Mouse (Mus musculus): ENCODE measurements around the gene Tcta. TPM values are rescaled to one million over a fixed set of nuclear protein-coding genes. Genes with fewer than 3 reads are reported as not detected.

The Tcta gene
- polyA plus RNA-seq, 1 experiment from 2014 or later = 47.5 TPM

- WGBS = 64% methylated on average over 10 of the region's 10 CpGs
- no peaks in the 10 kb centered on the region for H3K27me3 ChIP-seq (ENCODE audit: insufficient read depth, low read length)
Observed at GRCm38 (mm10) chr9:108266261-108266935, 39.6 kb downstream of the Tcta start.

GRCm38 (mm10) chr9:108264191-108264921, 41.6 kb downstream of the Tcta start:
- Histone ChIP-seq H3K4me2 (ENCODE audit: low read length) (peak overlapping the region; percentile 80), H3K4me3 (replicated peaks; ENCODE audit: low read depth, low read length) (peak overlapping the region; percentile 98), H3K27ac (peak overlapping the region; percentile 92), H3K9ac (ENCODE audit: low read depth, low read length) (peak overlapping the region; percentile 95), H3K27me3 (ENCODE audit: insufficient read depth, low read length) (no peaks in the 10 kb centered on the region), H3K4me1 (replicated peaks; ENCODE audit: insufficient read depth, low read length) (peaks cover 11% of the 10 kb centered on the region), H3K9me3 (replicated peaks; ENCODE audit: low read length) (no peaks in the 10 kb centered on the region), H3K36me3 (ENCODE audit: insufficient read depth, low read length) (no peaks in the 10 kb centered on the region; the same call in 1 of the 2 replicates)
- peak; percentile 64 for DNase-seq (ENCODE audit: low spot score)
- ATAC-seq (replicated peaks; ENCODE audit: low FRiP score, low read depth) = peak; percentile 14; the same call in 1 of the 2 replicates
- WGBS = 11% methylated on average over 10 of the region's 10 CpGs
- TF ChIP-seq CTCF (IDR thresholded peaks at IDR 0.05; ENCODE audit: low read depth) = no peak

More at GRCm38 (mm10) chr9:108266261-108266935, 39.6 kb downstream of the Tcta start:
- Histone ChIP-seq H3K4me2 (ENCODE audit: low read length) (no peak overlapping the region), H3K4me1 (replicated peaks; ENCODE audit: insufficient read depth, low read length) (peaks cover 11% of the 10 kb centered on the region), H3K9ac (ENCODE audit: low read depth, low read length) (no peak overlapping the region), H3K4me3 (replicated peaks; ENCODE audit: low read depth, low read length) (no peak overlapping the region), H3K27ac (no peak overlapping the region), H3K36me3 (ENCODE audit: insufficient read depth, low read length) (no peaks in the 10 kb centered on the region), H3K9me3 (replicated peaks; ENCODE audit: low read length) (no peaks in the 10 kb centered on the region)
- DNase-seq (ENCODE audit: low spot score) = no peak
- ATAC-seq (replicated peaks; ENCODE audit: low FRiP score, low read depth) = no peak
- TF ChIP-seq CTCF (IDR thresholded peaks at IDR 0.05; ENCODE audit: low read depth) = no peak

GRCm38 (mm10) chr9:108263690-108264190, 42.2 kb downstream of the Tcta start, which contains the start of gene Dag1:
Gene Dag1, minus strand, starts transcription at chr9:108263958.
- ATAC-seq (replicated peaks; ENCODE audit: low FRiP score, low read depth) (peak; percentile 95), DNase-seq (ENCODE audit: low spot score) (peak; percentile 96)
- H3K4me1 ChIP-seq (replicated peaks; ENCODE audit: insufficient read depth, low read length) = peaks cover 11% of the 10 kb centered on the region
- H3K27me3 ChIP-seq (ENCODE audit: insufficient read depth, low read length) = no peaks in the 10 kb centered on the region
- H3K27ac ChIP-seq = peak within 1 kb of the TSS; percentile 92
- H3K36me3 ChIP-seq (ENCODE audit: insufficient read depth, low read length) = no peaks in the 10 kb centered on the region; the same call in 1 of the 2 replicates
- H3K4me2 ChIP-seq (ENCODE audit: low read length) = peak within 1 kb of the TSS; percentile 80
- peak within 1 kb of the TSS; percentile 95 for H3K9ac ChIP-seq (ENCODE audit: low read depth, low read length)
- WGBS = 1% methylated on average over 60 of the region's 71 CpGs
- TF ChIP-seq CTCF (IDR thresholded peaks at IDR 0.05; ENCODE audit: low read depth) = no peak
- no peaks in the 10 kb centered on the region for H3K9me3 ChIP-seq (replicated peaks; ENCODE audit: low read length)
- H3K4me3 ChIP-seq (replicated peaks; ENCODE audit: low read depth, low read length) = peak within 1 kb of the TSS; percentile 98

GRCm38 (mm10) chr9:108263131-108263681, 42.8 kb downstream of the Tcta start:
- H3K4me3 ChIP-seq (replicated peaks; ENCODE audit: low read depth, low read length) = peak overlapping the region; percentile 98
- peak; percentile 58 for ATAC-seq (replicated peaks; ENCODE audit: low FRiP score, low read depth)
- no peaks in the 10 kb centered on the region for H3K9me3 ChIP-seq (replicated peaks; ENCODE audit: low read length)
- no peaks in the 10 kb centered on the region for H3K27me3 ChIP-seq (ENCODE audit: insufficient read depth, low read length)
- no peak for TF ChIP-seq CTCF (IDR thresholded peaks at IDR 0.05; ENCODE audit: low read depth)
- peak overlapping the region; percentile 92 for H3K27ac ChIP-seq
- under 1% methylated on average over 60 of the region's 62 CpGs for WGBS
- H3K9ac ChIP-seq (ENCODE audit: low read depth, low read length) = peak overlapping the region; percentile 95
- no peaks in the 10 kb centered on the region; the same call in 1 of the 2 replicates for H3K36me3 ChIP-seq (ENCODE audit: insufficient read depth, low read length)
- H3K4me1 ChIP-seq (replicated peaks; ENCODE audit: insufficient read depth, low read length) = peaks cover 11% of the 10 kb centered on the region
- peak; percentile 40 for DNase-seq (ENCODE audit: low spot score)
- H3K4me2 ChIP-seq (ENCODE audit: low read length) = peak overlapping the region; percentile 80

- Histone ChIP-seq H3K4me3 (replicated peaks; ENCODE audit: low read depth, low read length) (peak overlapping the region; percentile 98), H3K27me3 (ENCODE audit: insufficient read depth, low read length) (no peaks in the 10 kb centered on the region), H3K36me3 (ENCODE audit: insufficient read depth, low read length) (no peaks in the 10 kb centered on the region; the same call in 1 of the 2 replicates), H3K4me2 (ENCODE audit: low read length) (peak overlapping the region; percentile 80), H3K9ac (ENCODE audit: low read depth, low read length) (peak overlapping the region; percentile 95), H3K27ac (peak overlapping the region; percentile 92), H3K9me3 (replicated peaks; ENCODE audit: low read length) (no peaks in the 10 kb centered on the region), H3K4me1 (replicated peaks; ENCODE audit: insufficient read depth, low read length) (peaks cover 11% of the 10 kb centered on the region)
- 27% methylated on average over 11 of the region's 11 CpGs for WGBS
- TF ChIP-seq CTCF (IDR thresholded peaks at IDR 0.05; ENCODE audit: low read depth) = no peak
- DNase-seq (ENCODE audit: low spot score) (no peak), ATAC-seq (replicated peaks; ENCODE audit: low FRiP score, low read depth) (no peak)
Observed at GRCm38 (mm10) chr9:108262494-108263049, 43.4 kb downstream of the Tcta start.

GRCm38 (mm10) chr9:108261865-108262264, 44.1 kb downstream of the Tcta start:
- Histone ChIP-seq H3K9ac (ENCODE audit: low read depth, low read length) (peak overlapping the region; percentile 95), H3K4me2 (ENCODE audit: low read length) (peak overlapping the region; percentile 80), H3K4me3 (replicated peaks; ENCODE audit: low read depth, low read length) (peak overlapping the region; percentile 98), H3K27ac (peak overlapping the region; percentile 92), H3K27me3 (ENCODE audit: insufficient read depth, low read length) (no peaks in the 10 kb centered on the region), H3K9me3 (replicated peaks; ENCODE audit: low read length) (no peaks in the 10 kb centered on the region), H3K4me1 (replicated peaks; ENCODE audit: insufficient read depth, low read length) (peaks cover 11% of the 10 kb centered on the region), H3K36me3 (ENCODE audit: insufficient read depth, low read length) (no peaks in the 10 kb centered on the region; the same call in 1 of the 2 replicates)
- ATAC-seq (replicated peaks; ENCODE audit: low FRiP score, low read depth) (no peak), DNase-seq (ENCODE audit: low spot score) (no peak)
- TF ChIP-seq CTCF (IDR thresholded peaks at IDR 0.05; ENCODE audit: low read depth) = no peak
- 43% methylated on average over 7 of the region's 7 CpGs for WGBS

Measured in kidney, postnatal 0 days (tissue).